Mouse (Mus musculus) midbrain, embryonic 11.5 days (tissue): ENCODE data around the gene Ptgfrn. TPM values are rescaled to one million over a fixed set of nuclear protein-coding genes. Genes with fewer than 3 reads are reported as not detected.

Experiments used
- ATAC-seq: fragments of 200-750 bp; cut with Nextera tagmentation; 2 replicates; pipeline ENCODE4 v1.8.0; 2017; ENCODE audit warnings: moderate TSS enrichment, moderate library complexity; ENCODE audit not compliant: low FRiP score
- DNase-seq: peaks from one replicate; pipeline ENCODE4 v3.0.0; 2015; ENCODE audit warnings: low spot score; ENCODE audit errors: missing footprints
- H3K27ac ChIP-seq: fragments of 300-500 bp; sonication (generic); 2 replicates; pipeline ENCODE4 v1.5.1; 2014; ENCODE audit warnings: low read depth, low read length
- H3K27me3 ChIP-seq: fragments of 300-500 bp; sonication (generic); 2 replicates; pipeline ENCODE4 v1.6.1; 2014; ENCODE audit warnings: mild to moderate bottlenecking, low read length, moderate library complexity, mixed read lengths; ENCODE audit not compliant: control insufficient read depth, insufficient read depth
- H3K36me3 ChIP-seq: fragments of 300-500 bp; sonication (generic); 2 replicates; pipeline ENCODE4 v1.6.1; 2014; ENCODE audit warnings: mild to moderate bottlenecking, low read length, moderate library complexity, mixed read lengths; ENCODE audit not compliant: control insufficient read depth, insufficient read depth
- H3K4me1 ChIP-seq: fragments of 300-500 bp; sonication (generic); 2 replicates; pipeline ENCODE4 v1.6.1; 2014; ENCODE audit warnings: low read length; ENCODE audit not compliant: control insufficient read depth, insufficient read depth
- H3K4me2 ChIP-seq: fragments of 300-500 bp; sonication (generic); 2 replicates; pipeline ENCODE4 v1.6.1; 2014; ENCODE audit warnings: mild to moderate bottlenecking, moderate library complexity
- H3K4me3 ChIP-seq: fragments of 300-500 bp; sonication (generic); 2 replicates; pipeline ENCODE4 v1.5.1; 2014; ENCODE audit warnings: low read depth, low read length
- H3K9ac ChIP-seq: fragments of 300-500 bp; sonication (generic); 2 replicates; pipeline ENCODE4 v1.6.1; 2014; ENCODE audit warnings: low read length
- H3K9me3 ChIP-seq: fragments of 300-500 bp; sonication (generic); 2 replicates; pipeline ENCODE4 v1.6.1; 2016; ENCODE audit warnings: low read length; ENCODE audit not compliant: control insufficient read depth
- WGBS: fragments of 180-500 bp; shearing (Covaris S2); extraction: QIAGEN DNeasy Blood & Tissue Kit; methylation state at CpG from one replicate; pipeline ENCODE4 v1.1.7; 2014; 5-methylcytosine and 5-hydroxymethylcytosine counted together
- polyA plus RNA-seq: library from polyadenylated mRNA; unstranded; fragments of >200 nt; fragmentation: Nextera tagmentation; extraction: Ambion mirVana; gene quantifications from 2 replicates; pipeline ENCODE4 v1.2.1, GENCODE M21; 2014

Gene Ptgfrn
- polyA plus RNA-seq, 1 experiment from 2014 or later: 2.3 TPM

DNA sequence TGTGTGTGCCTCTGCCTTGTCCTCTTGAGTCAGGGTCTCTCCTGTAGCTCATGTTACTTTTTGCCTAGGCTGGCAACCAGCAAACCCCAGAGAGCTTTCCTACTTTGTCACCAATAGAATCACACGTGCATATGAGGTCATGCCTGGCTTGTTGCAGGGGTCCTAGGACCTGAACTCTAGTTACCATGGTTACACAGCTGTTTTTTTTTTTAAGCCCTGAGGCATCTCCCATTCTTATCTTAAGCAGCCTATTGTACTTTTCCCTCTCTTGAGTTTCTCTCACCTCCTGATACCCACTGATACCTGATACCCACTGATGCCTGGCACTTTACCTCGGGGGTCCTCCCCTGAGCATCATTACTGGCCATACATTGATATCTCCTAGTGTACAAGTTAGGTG, 110.3 kb downstream of the Ptgfrn start:
- no peaks in the 10 kb centered on the region for H3K27me3 ChIP-seq
- H3K4me1 ChIP-seq: no peaks in the 10 kb centered on the region
- no peaks in the 10 kb centered on the region for H3K9me3 ChIP-seq
- H3K9ac ChIP-seq: no peak overlapping the region
- H3K36me3 ChIP-seq: no peaks in the 10 kb centered on the region
- H3K4me3 ChIP-seq: no peak overlapping the region
- DNase-seq: peak; percentile 56
- H3K27ac ChIP-seq: no peak overlapping the region
- no peak for ATAC-seq
- no peak overlapping the region for H3K4me2 ChIP-seq
- WGBS: 27% methylated on average over 2 of the region's 2 CpGs

GRCm38 (mm10) chr3:100998904-100999340, 111.2 kb downstream of the Ptgfrn start:
- Histone ChIP-seq H3K27ac (no peak overlapping the region), H3K36me3 (no peaks in the 10 kb centered on the region)
- 24% methylated on average over 6 of the region's 6 CpGs for WGBS

GRCm38 (mm10) chr3:100997785-100998570, 112.1 kb downstream of the Ptgfrn start:
- H3K4me3 ChIP-seq: no peak overlapping the region
- H3K27ac ChIP-seq: no peak overlapping the region
- no peak for DNase-seq
- no peaks in the 10 kb centered on the region for H3K27me3 ChIP-seq
- no peak overlapping the region for H3K4me2 ChIP-seq
- H3K9ac ChIP-seq: no peak overlapping the region
- H3K4me1 ChIP-seq: no peaks in the 10 kb centered on the region
- no peak for ATAC-seq
- no peaks in the 10 kb centered on the region for H3K36me3 ChIP-seq
- H3K9me3 ChIP-seq: no peaks in the 10 kb centered on the region
- WGBS: 89% methylated on average over 10 of the region's 10 CpGs

More at GRCm38 (mm10) chr3:100998904-100999340, 111.2 kb downstream of the Ptgfrn start:
- Histone ChIP-seq H3K4me1 (no peaks in the 10 kb centered on the region), H3K9me3 (no peaks in the 10 kb centered on the region), H3K9ac (no peak overlapping the region), H3K4me2 (no peak overlapping the region), H3K27me3 (no peaks in the 10 kb centered on the region), H3K4me3 (no peak overlapping the region)
- ATAC-seq: peak; percentile 46; the same call in 1 of the 2 replicates
- peak; percentile 94 for DNase-seq

GRCm38 (mm10) chr3:100994252-100994651, 115.8 kb downstream of the Ptgfrn start:
- no peak overlapping the region for H3K4me2 ChIP-seq
- no peak overlapping the region for H3K9ac ChIP-seq
- H3K36me3 ChIP-seq: no peaks in the 10 kb centered on the region
- H3K4me3 ChIP-seq: no peak overlapping the region
- no peaks in the 10 kb centered on the region for H3K4me1 ChIP-seq
- no peaks in the 10 kb centered on the region for H3K9me3 ChIP-seq
- no peak for DNase-seq
- WGBS: 76% methylated on average over 4 of the region's 4 CpGs
- no peak overlapping the region for H3K27ac ChIP-seq
- no peak for ATAC-seq
- no peaks in the 10 kb centered on the region for H3K27me3 ChIP-seq

GRCm38 (mm10) chr3:100993718-100994117, 116.4 kb downstream of the Ptgfrn start:
- Histone ChIP-seq H3K4me1 (no peaks in the 10 kb centered on the region), H3K36me3 (no peaks in the 10 kb centered on the region), H3K27ac (no peak overlapping the region), H3K9me3 (no peaks in the 10 kb centered on the region), H3K9ac (no peak overlapping the region), H3K4me3 (no peak overlapping the region), H3K27me3 (no peaks in the 10 kb centered on the region), H3K4me2 (no peak overlapping the region)
- WGBS: 88% methylated on average over 15 of the region's 15 CpGs
- ATAC-seq (no peak), DNase-seq (no peak)

- Histone ChIP-seq H3K9me3 (no peaks in the 10 kb centered on the region), H3K27ac (no peak overlapping the region), H3K4me1 (no peaks in the 10 kb centered on the region), H3K36me3 (no peaks in the 10 kb centered on the region), H3K4me2 (no peak overlapping the region), H3K4me3 (no peak overlapping the region), H3K27me3 (no peaks in the 10 kb centered on the region), H3K9ac (no peak overlapping the region)
- ATAC-seq: no peak
- DNase-seq: no peak
- WGBS: 81% methylated on average over 7 of the region's 7 CpGs
Observed at GRCm38 (mm10) chr3:100993158-100993557, 116.9 kb downstream of the Ptgfrn start.

Other genes starting within 250 kb of the Ptgfrn start
- 3.9 and 4.0 TPM in 2 replicates for gene Trim45, start 188.1 kb downstream of the Ptgfrn start, polyA plus RNA-seq
- 24.7 and 26.9 TPM in 2 replicates for gene Ttf2, start 140.6 kb downstream of the Ptgfrn start, polyA plus RNA-seq
- gene Cd101, start 80.7 kb downstream of the Ptgfrn start, polyA plus RNA-seq: not detected in 2 replicates
- gene Cd2, start 177.7 kb upstream of the Ptgfrn start, polyA plus RNA-seq: 0.28 TPM in 1 of 2 replicates, not detected in the other